Mouse (Mus musculus): ENCODE measurements around the gene B4galnt1. TPM values are rescaled to one million over a fixed set of nuclear protein-coding genes. Genes with fewer than 3 reads are reported as not detected.

The B4galnt1 gene
- polyA plus RNA-seq, 1 experiment from 2014 or later: 66.8 TPM

- H3K4me1 ChIP-seq (ENCODE audit: control insufficient read depth, insufficient read depth, low read length): peaks cover 30% of the 10 kb centered on the region
- peaks cover 2% of the 10 kb centered on the region for H3K36me3 ChIP-seq (ENCODE audit: control insufficient read depth, insufficient read depth, low read length)
- 90% methylated on average over 15 of the region's 15 CpGs for WGBS
- DNase-seq: no peak
- 0 out of 2 replicates have a peak, but pooled peaks cover 3% of the 10 kb centered on the region for H3K27me3 ChIP-seq (ENCODE audit: control insufficient read depth, insufficient read depth, low read length)
- no peak for ATAC-seq (ENCODE audit: low FRiP score, low TSS enrichment)
- H3K9me3 ChIP-seq (ENCODE audit: control insufficient read depth, low read length): no peaks in the 10 kb centered on the region
- H3K4me2 ChIP-seq (ENCODE audit: low read length): no peak overlapping the region
- no peak overlapping the region for H3K9ac ChIP-seq (replicated peaks; ENCODE audit: low read length)
- H3K4me3 ChIP-seq (replicated peaks; ENCODE audit: low read depth, low read length): no peak overlapping the region
- H3K27ac ChIP-seq (replicated peaks; ENCODE audit: low read depth, low read length): no peak overlapping the region
Measured at GRCm38 (mm10) chr10:127185506-127185905, 20.5 kb downstream of the B4galnt1 start.

GRCm38 (mm10) chr10:127186451-127186850 lies 21.4 kb downstream of the B4galnt1 start:
- no peak for ATAC-seq (ENCODE audit: low FRiP score, low TSS enrichment)
- WGBS: 93% methylated on average over 1 of the region's 1 CpGs
- Histone ChIP-seq H3K27me3 (ENCODE audit: control insufficient read depth, insufficient read depth, low read length) (no peaks in the 10 kb centered on the region), H3K9ac (replicated peaks; ENCODE audit: low read length) (no peak overlapping the region), H3K4me2 (ENCODE audit: low read length) (no peak overlapping the region), H3K4me3 (replicated peaks; ENCODE audit: low read depth, low read length) (no peak overlapping the region), H3K9me3 (ENCODE audit: control insufficient read depth, low read length) (no peaks in the 10 kb centered on the region), H3K4me1 (ENCODE audit: control insufficient read depth, insufficient read depth, low read length) (peaks cover 30% of the 10 kb centered on the region), H3K36me3 (ENCODE audit: control insufficient read depth, insufficient read depth, low read length) (peaks cover 10% of the 10 kb centered on the region), H3K27ac (replicated peaks; ENCODE audit: low read depth, low read length) (no peak overlapping the region)
- no peak for DNase-seq

- Histone ChIP-seq H3K9me3 (ENCODE audit: control insufficient read depth, low read length) (no peaks in the 10 kb centered on the region), H3K36me3 (ENCODE audit: control insufficient read depth, insufficient read depth, low read length) (peaks cover 18% of the 10 kb centered on the region), H3K27me3 (ENCODE audit: control insufficient read depth, insufficient read depth, low read length) (no peaks in the 10 kb centered on the region), H3K4me2 (ENCODE audit: low read length) (peak overlapping the region; percentile 98), H3K4me3 (replicated peaks; ENCODE audit: low read depth, low read length) (peak overlapping the region; percentile 65), H3K9ac (replicated peaks; ENCODE audit: low read length) (peak overlapping the region; percentile 85), H3K4me1 (ENCODE audit: control insufficient read depth, insufficient read depth, low read length) (peaks cover 30% of the 10 kb centered on the region), H3K27ac (replicated peaks; ENCODE audit: low read depth, low read length) (peak overlapping the region; percentile 74; the same call in 1 of the 2 replicates)
- DNase-seq (no peak), ATAC-seq (ENCODE audit: low FRiP score, low TSS enrichment) (no peak)
- WGBS: 40% methylated on average over 10 of the region's 10 CpGs
Measured at GRCm38 (mm10) chr10:127187371-127188078, 22.5 kb downstream of the B4galnt1 start.

- Histone ChIP-seq H3K27me3 (ENCODE audit: control insufficient read depth, insufficient read depth, low read length) (no peaks in the 10 kb centered on the region), H3K4me1 (ENCODE audit: control insufficient read depth, insufficient read depth, low read length) (peaks cover 30% of the 10 kb centered on the region), H3K27ac (replicated peaks; ENCODE audit: low read depth, low read length) (peak overlapping the region; percentile 74), H3K36me3 (ENCODE audit: control insufficient read depth, insufficient read depth, low read length) (peaks cover 24% of the 10 kb centered on the region), H3K9me3 (ENCODE audit: control insufficient read depth, low read length) (no peaks in the 10 kb centered on the region), H3K4me3 (replicated peaks; ENCODE audit: low read depth, low read length) (peak overlapping the region; percentile 65), H3K4me2 (ENCODE audit: low read length) (peak overlapping the region; percentile 98), H3K9ac (replicated peaks; ENCODE audit: low read length) (peak overlapping the region; percentile 85)
- peak; percentile 3; the same call in 1 of the 2 replicates for ATAC-seq (ENCODE audit: low FRiP score, low TSS enrichment)
- peak; percentile 41 for DNase-seq
- 1% methylated on average over 21 of the region's 21 CpGs for WGBS
Measured at GRCm38 (mm10) chr10:127188079-127188453, 23.0 kb downstream of the B4galnt1 start.

- peaks cover 29% of the 10 kb centered on the region for H3K36me3 ChIP-seq (ENCODE audit: control insufficient read depth, insufficient read depth, low read length)
- 0% methylated on average over 25 of the region's 46 CpGs for WGBS
- DNase-seq (peak; percentile 86), ATAC-seq (ENCODE audit: low FRiP score, low TSS enrichment) (peak; percentile 87)
- H3K9ac ChIP-seq (replicated peaks; ENCODE audit: low read length): peak overlapping the region; percentile 85
- peak overlapping the region; percentile 98 for H3K4me2 ChIP-seq (ENCODE audit: low read length)
- H3K27me3 ChIP-seq (ENCODE audit: control insufficient read depth, insufficient read depth, low read length): no peaks in the 10 kb centered on the region
- peaks cover 28% of the 10 kb centered on the region for H3K4me1 ChIP-seq (ENCODE audit: control insufficient read depth, insufficient read depth, low read length)
- no peaks in the 10 kb centered on the region for H3K9me3 ChIP-seq (ENCODE audit: control insufficient read depth, low read length)
- H3K27ac ChIP-seq (replicated peaks; ENCODE audit: low read depth, low read length): peak overlapping the region; percentile 74
- peak overlapping the region; percentile 65 for H3K4me3 ChIP-seq (replicated peaks; ENCODE audit: low read depth, low read length)
Measured at GRCm38 (mm10) chr10:127188465-127189115, 23.6 kb downstream of the B4galnt1 start.

GRCm38 (mm10) chr10:127189116-127189650 lies 24.2 kb downstream of the B4galnt1 start:
- ATAC-seq (ENCODE audit: low FRiP score, low TSS enrichment) (peak; percentile 5; the same call in 1 of the 2 replicates), DNase-seq (peak; percentile 58)
- Histone ChIP-seq H3K27ac (replicated peaks; ENCODE audit: low read depth, low read length) (peak overlapping the region; percentile 74), H3K4me2 (ENCODE audit: low read length) (peak overlapping the region; percentile 98), H3K27me3 (ENCODE audit: control insufficient read depth, insufficient read depth, low read length) (no peaks in the 10 kb centered on the region), H3K36me3 (ENCODE audit: control insufficient read depth, insufficient read depth, low read length) (peaks cover 29% of the 10 kb centered on the region), H3K4me3 (replicated peaks; ENCODE audit: low read depth, low read length) (peak overlapping the region; percentile 65), H3K9ac (replicated peaks; ENCODE audit: low read length) (peak overlapping the region; percentile 85), H3K4me1 (ENCODE audit: control insufficient read depth, insufficient read depth, low read length) (peaks cover 25% of the 10 kb centered on the region), H3K9me3 (ENCODE audit: control insufficient read depth, low read length) (no peaks in the 10 kb centered on the region)
- WGBS: under 1% methylated on average over 26 of the region's 26 CpGs

GRCm38 (mm10) chr10:127189651-127190381 lies 24.8 kb downstream of the B4galnt1 start, which contains the start of gene Arhgef25:
Arhgef25 (minus strand) TSS chr10:127190083.
- Histone ChIP-seq H3K4me3 (replicated peaks; ENCODE audit: low read depth, low read length) (peak within 1 kb of the TSS; percentile 65), H3K4me2 (ENCODE audit: low read length) (peak within 1 kb of the TSS; percentile 98), H3K9ac (replicated peaks; ENCODE audit: low read length) (peak within 1 kb of the TSS; percentile 85), H3K27ac (replicated peaks; ENCODE audit: low read depth, low read length) (peak within 1 kb of the TSS; percentile 74), H3K27me3 (ENCODE audit: control insufficient read depth, insufficient read depth, low read length) (no peaks in the 10 kb centered on the region), H3K9me3 (ENCODE audit: control insufficient read depth, low read length) (no peaks in the 10 kb centered on the region), H3K36me3 (ENCODE audit: control insufficient read depth, insufficient read depth, low read length) (peaks cover 29% of the 10 kb centered on the region), H3K4me1 (ENCODE audit: control insufficient read depth, insufficient read depth, low read length) (peaks cover 31% of the 10 kb centered on the region)
- 2% methylated on average over 35 of the region's 35 CpGs for WGBS
- ATAC-seq (ENCODE audit: low FRiP score, low TSS enrichment) (no peak), DNase-seq (peak; percentile 46)

- WGBS: 36% methylated on average over 14 of the region's 14 CpGs
- Histone ChIP-seq H3K36me3 (ENCODE audit: control insufficient read depth, insufficient read depth, low read length) (peaks cover 29% of the 10 kb centered on the region), H3K9ac (replicated peaks; ENCODE audit: low read length) (no peak overlapping the region), H3K4me2 (ENCODE audit: low read length) (peak overlapping the region; percentile 98), H3K27me3 (ENCODE audit: control insufficient read depth, insufficient read depth, low read length) (no peaks in the 10 kb centered on the region), H3K4me3 (replicated peaks; ENCODE audit: low read depth, low read length) (no peak overlapping the region), H3K9me3 (ENCODE audit: control insufficient read depth, low read length) (no peaks in the 10 kb centered on the region), H3K4me1 (ENCODE audit: control insufficient read depth, insufficient read depth, low read length) (peaks cover 34% of the 10 kb centered on the region), H3K27ac (replicated peaks; ENCODE audit: low read depth, low read length) (0 out of 2 replicates have a peak overlapping the region, but pooled peaks have one; percentile 26)
- ATAC-seq (ENCODE audit: low FRiP score, low TSS enrichment) (no peak), DNase-seq (no peak)
Measured at GRCm38 (mm10) chr10:127190398-127191190, 25.6 kb downstream of the B4galnt1 start.

All from midbrain, embryonic 14.5 days (tissue).